Mouse (Mus musculus): ENCODE measurements around the gene Zcchc2. TPM values are rescaled to one million over a fixed set of nuclear protein-coding genes. Genes with fewer than 3 reads are reported as not detected.

Zcchc2 gene
- total and polyA plus RNA-seq, 3 experiments: 10.3 to 25.0 (median 19.1) TPM

GRCm38 (mm10) chr1:105984172-105984571 lies 6.0 kb upstream of the Zcchc2 start:
- no peak for TF ChIP-seq USF2 (IDR thresholded peaks at IDR 0.05; ENCODE audit: borderline replicate concordance in 1 of 2, insufficient read depth in 1 of 2, low read depth in 1 of 2, low read length in 2 of 2)
- no peak for TF ChIP-seq TCF12 (IDR thresholded peaks at IDR 0.05; ENCODE audit: low read depth, low read length)
- no peak for TF ChIP-seq ZMIZ1 (IDR thresholded peaks at IDR 0.05; ENCODE audit: low read depth, low read length)
- TF ChIP-seq UBTF (IDR thresholded peaks at IDR 0.05; ENCODE audit: borderline replicate concordance, insufficient read depth, low read depth, low read length): no peak
- TF ChIP-seq CHD1 (IDR thresholded peaks at IDR 0.05; ENCODE audit: low read depth, low read length): no peak
- no peak for TF ChIP-seq CTCF (IDR thresholded peaks at IDR 0.05 in 2 of 3, conservative IDR thresholded peaks at IDR 0.05 in 1 of 3; ENCODE audit: control insufficient read depth in 1 of 3, insufficient read depth in 1 of 3, low read depth in 2 of 3, low read length in 3 of 3, poor library complexity in 1 of 3, severe bottlenecking in 1 of 3)
- TF ChIP-seq MAFK (IDR thresholded peaks at IDR 0.05; ENCODE audit: borderline replicate concordance, low read depth, low read length): no peak
- no peak for TF ChIP-seq MYC (IDR thresholded peaks at IDR 0.05; ENCODE audit: low read depth, low read length)
- no peak for TF ChIP-seq MXI1 (IDR thresholded peaks at IDR 0.05; ENCODE audit: low read depth, low read length)
- TF ChIP-seq SMC3 (IDR thresholded peaks at IDR 0.05; ENCODE audit: low read depth, low read length): no peak
- no peak for TF ChIP-seq CHD2 (IDR thresholded peaks at IDR 0.05; ENCODE audit: low read length)
- TF ChIP-seq HCFC1 (IDR thresholded peaks at IDR 0.05; ENCODE audit: low read depth, low read length): no peak
- TF ChIP-seq E2F4 (IDR thresholded peaks at IDR 0.05; ENCODE audit: borderline replicate concordance, low read depth, low read length): no peak
- TF ChIP-seq MAX (IDR thresholded peaks at IDR 0.05; ENCODE audit: low read length): no peak
- no peak for TF ChIP-seq ETS1 (IDR thresholded peaks at IDR 0.05; ENCODE audit: low read depth, low read length)
- TF ChIP-seq TBP (IDR thresholded peaks at IDR 0.05; ENCODE audit: low read depth, low read length): no peak
- no peak for TF ChIP-seq MYB (IDR thresholded peaks at IDR 0.05; ENCODE audit: low read depth, low read length)
- no peak for TF ChIP-seq JUND (IDR thresholded peaks at IDR 0.05; ENCODE audit: low read depth, low read length)
- TF ChIP-seq GATA1 (IDR thresholded peaks at IDR 0.05; ENCODE audit: low read depth, low read length): no peak
- Histone ChIP-seq H3K9me3 (replicated peaks; ENCODE audit: insufficient read depth, low read length) (no peaks in the 10 kb centered on the region), H3K4me1 (ENCODE audit: control insufficient read depth in 1 of 2, insufficient read depth in 2 of 2, low read length in 2 of 2) (peaks cover 2 to 5% of the 10 kb centered on the region in 2 experiments), H3K36me3 (ENCODE audit: control insufficient read depth in 1 of 2, insufficient read depth in 2 of 2, low read length in 2 of 2) (peaks cover 0 to 7% of the 10 kb centered on the region in 2 experiments; a peak in 2 of 4 replicates), H3K9ac (ENCODE audit: control insufficient read depth, low read depth, low read length, poor library complexity, severe bottlenecking) (no peak overlapping the region), H3K27ac (ENCODE audit: control insufficient read depth, low read depth, low read length) (no peak overlapping the region), H3K79me2 (ENCODE audit: control insufficient read depth, insufficient read depth, low read length, poor library complexity) (peaks cover 2% of the 10 kb centered on the region; the same call in 1 of the 2 replicates), H3K4me3 (ENCODE audit: control insufficient read depth in 1 of 2, insufficient read depth in 1 of 2, low read depth in 2 of 2, low read length in 2 of 2) (no peak overlapping the region), H3K27me3 (ENCODE audit: control insufficient read depth in 1 of 2, insufficient read depth in 2 of 2, low read length in 2 of 2) (no peaks in the 10 kb centered on the region)
- no peak for DNase-seq (ENCODE audit: low read depth, low spot score)

GRCm38 (mm10) chr1:105988171-105988570 lies 2.0 kb upstream of the Zcchc2 start:
- Histone ChIP-seq H3K36me3 (ENCODE audit: control insufficient read depth in 1 of 2, insufficient read depth in 2 of 2, low read length in 2 of 2) (peaks cover 0 to 5% of the 10 kb centered on the region in 2 experiments; a peak in 2 of 4 replicates), H3K9me3 (replicated peaks; ENCODE audit: insufficient read depth, low read length) (no peaks in the 10 kb centered on the region), H3K79me2 (ENCODE audit: control insufficient read depth, insufficient read depth, low read length, poor library complexity) (peaks cover 27% of the 10 kb centered on the region), H3K27me3 (ENCODE audit: control insufficient read depth in 1 of 2, insufficient read depth in 2 of 2, low read length in 2 of 2) (no peaks in the 10 kb centered on the region), H3K9ac (ENCODE audit: control insufficient read depth, low read depth, low read length, poor library complexity, severe bottlenecking) (no peak overlapping the region), H3K4me1 (ENCODE audit: control insufficient read depth in 1 of 2, insufficient read depth in 2 of 2, low read length in 2 of 2) (peaks cover 2% of the 10 kb centered on the region in 2 experiments), H3K4me3 (ENCODE audit: control insufficient read depth in 1 of 2, insufficient read depth in 1 of 2, low read depth in 2 of 2, low read length in 2 of 2) (no peak overlapping the region; a peak in 1 of 4 replicates), H3K27ac (ENCODE audit: control insufficient read depth, low read depth, low read length) (no peak overlapping the region)
- TF ChIP-seq MXI1 (IDR thresholded peaks at IDR 0.05; ENCODE audit: low read depth, low read length) (no peak), CHD1 (IDR thresholded peaks at IDR 0.05; ENCODE audit: low read depth, low read length) (no peak)
- DNase-seq (ENCODE audit: low read depth, low spot score): no peak

Data from MEL (cell line).